Mouse (Mus musculus) heart, embryonic 11.5 days (tissue): ENCODE data around the gene Ppp1r9a. TPM values are rescaled to one million over a fixed set of nuclear protein-coding genes. Genes with fewer than 3 reads are reported as not detected.

ENCODE experiments used
- ATAC-seq: fragments of 200-750 bp; cut with Nextera tagmentation; replicated peaks from 2 replicates; pipeline ENCODE4 v1.8.0; 2017; ENCODE audit warnings: moderate library complexity; ENCODE audit not compliant: insufficient number of reproducible peaks, low FRiP score, low TSS enrichment
- H3K27ac ChIP-seq: fragments of 300-500 bp; sonication (generic); 2 replicates; pipeline ENCODE4 v1.5.1; 2014; ENCODE audit warnings: mild to moderate bottlenecking, low read depth, low read length
- H3K27me3 ChIP-seq: fragments of 300-500 bp; sonication (generic); 2 replicates; pipeline ENCODE4 v1.6.1; 2014; ENCODE audit warnings: mild to moderate bottlenecking, low read length, mixed read lengths; ENCODE audit not compliant: control insufficient read depth, insufficient read depth
- H3K36me3 ChIP-seq: fragments of 300-500 bp; sonication (generic); 2 replicates; pipeline ENCODE4 v1.6.1; 2014; ENCODE audit warnings: mild to moderate bottlenecking, low read length, moderate library complexity, mixed read lengths; ENCODE audit not compliant: control insufficient read depth, insufficient read depth
- H3K4me1 ChIP-seq: fragments of 300-500 bp; sonication (generic); 2 replicates; pipeline ENCODE4 v1.6.1; 2014; ENCODE audit warnings: low read length; ENCODE audit not compliant: control insufficient read depth, insufficient read depth
- H3K4me2 ChIP-seq: fragments of 300-500 bp; sonication (generic); 2 replicates; pipeline ENCODE4 v1.6.1; 2014; ENCODE audit warnings: mild to moderate bottlenecking, moderate library complexity
- H3K4me3 ChIP-seq: fragments of 300-500 bp; sonication (generic); 2 replicates; pipeline ENCODE4 v1.5.1; 2014; ENCODE audit warnings: low read depth, low read length
- H3K9ac ChIP-seq: fragments of 300-500 bp; sonication (generic); 2 replicates; pipeline ENCODE4 v1.6.1; 2014; ENCODE audit warnings: mild to moderate bottlenecking, low read depth, low read length, moderate library complexity
- H3K9me3 ChIP-seq: fragments of 300-500 bp; sonication (generic); replicated peaks from 2 replicates; pipeline ENCODE4 v1.6.1; 2016; ENCODE audit warnings: low read length; ENCODE audit not compliant: control insufficient read depth
- WGBS: fragments of 180-500 bp; shearing (Covaris S2); extraction: QIAGEN DNeasy Blood & Tissue Kit; methylation state at CpG from one replicate; pipeline ENCODE4 v1.1.7; 2014; ENCODE audit not compliant: insufficient replicate concordance; 5-methylcytosine and 5-hydroxymethylcytosine counted together
- polyA plus RNA-seq: library from polyadenylated mRNA; unstranded; fragments of >200 nt; fragmentation: Nextera tagmentation; extraction: Ambion mirVana; gene quantifications from 2 replicates; pipeline ENCODE4 v1.2.1, GENCODE M21; 2014

The Ppp1r9a gene
- polyA plus RNA-seq, 1 experiment from 2014 or later: 25.0 TPM

GRCm38 (mm10) chr6:5113734-5114133 is 211.0 kb downstream of the Ppp1r9a start:
- Histone ChIP-seq H3K4me2 (no peak overlapping the region), H3K4me1 (peaks cover 7% of the 10 kb centered on the region), H3K9me3 (no peaks in the 10 kb centered on the region), H3K4me3 (no peak overlapping the region), H3K9ac (no peak overlapping the region), H3K27ac (no peak overlapping the region), H3K36me3 (peaks cover 6% of the 10 kb centered on the region), H3K27me3 (no peaks in the 10 kb centered on the region)
- 53% methylated on average over 5 of the region's 5 CpGs for WGBS
- ATAC-seq: no peak

GRCm38 (mm10) chr6:5114857-5115256 is 212.1 kb downstream of the Ppp1r9a start:
- ATAC-seq: no peak
- H3K4me3 ChIP-seq: no peak overlapping the region
- 89% methylated on average over 7 of the region's 7 CpGs for WGBS
- peaks cover 3% of the 10 kb centered on the region; the same call in 1 of the 2 replicates for H3K4me1 ChIP-seq
- H3K27me3 ChIP-seq: no peaks in the 10 kb centered on the region
- H3K9ac ChIP-seq: no peak overlapping the region
- H3K27ac ChIP-seq: no peak overlapping the region
- no peaks in the 10 kb centered on the region for H3K9me3 ChIP-seq
- H3K36me3 ChIP-seq: peaks cover 6% of the 10 kb centered on the region
- H3K4me2 ChIP-seq: no peak overlapping the region

- Histone ChIP-seq H3K9me3 (no peaks in the 10 kb centered on the region), H3K36me3 (no peaks in the 10 kb centered on the region)
Measured at GRCm38 (mm10) chr6:5119181-5119910, 216.6 kb downstream of the Ppp1r9a start.

GRCm38 (mm10) chr6:5120229-5120628 is 217.5 kb downstream of the Ppp1r9a start:
- ATAC-seq: no peak
- no peak overlapping the region for H3K4me3 ChIP-seq
- H3K36me3 ChIP-seq: no peaks in the 10 kb centered on the region
- H3K27ac ChIP-seq: no peak overlapping the region
- no peaks in the 10 kb centered on the region for H3K27me3 ChIP-seq
- H3K9me3 ChIP-seq: no peaks in the 10 kb centered on the region
- H3K4me2 ChIP-seq: no peak overlapping the region
- H3K9ac ChIP-seq: no peak overlapping the region
- no peaks in the 10 kb centered on the region for H3K4me1 ChIP-seq
- WGBS: 57% methylated on average over 3 of the region's 3 CpGs

More at GRCm38 (mm10) chr6:5119181-5119910, 216.6 kb downstream of the Ppp1r9a start:
- H3K4me1 ChIP-seq: no peaks in the 10 kb centered on the region
- 84% methylated on average over 15 of the region's 15 CpGs for WGBS
- H3K27me3 ChIP-seq: no peaks in the 10 kb centered on the region
- H3K9ac ChIP-seq: no peak overlapping the region
- H3K4me3 ChIP-seq: no peak overlapping the region
- H3K4me2 ChIP-seq: no peak overlapping the region
- H3K27ac ChIP-seq: no peak overlapping the region
- no peak for ATAC-seq

- 85% methylated on average over 14 of the region's 14 CpGs for WGBS
- H3K36me3 ChIP-seq: no peaks in the 10 kb centered on the region
- no peak overlapping the region for H3K27ac ChIP-seq
- no peaks in the 10 kb centered on the region for H3K4me1 ChIP-seq
- no peak overlapping the region for H3K9ac ChIP-seq
- H3K27me3 ChIP-seq: no peaks in the 10 kb centered on the region
- H3K9me3 ChIP-seq: no peaks in the 10 kb centered on the region
- no peak for ATAC-seq
- no peak overlapping the region for H3K4me3 ChIP-seq
- no peak overlapping the region for H3K4me2 ChIP-seq
Measured at GRCm38 (mm10) chr6:5129364-5130093, 226.8 kb downstream of the Ppp1r9a start.

GRCm38 (mm10) chr6:5134986-5135385 is 232.3 kb downstream of the Ppp1r9a start:
- no peak for ATAC-seq
- H3K27ac ChIP-seq: no peak overlapping the region
- 66% methylated on average over 6 of the region's 6 CpGs for WGBS
- no peaks in the 10 kb centered on the region for H3K36me3 ChIP-seq
- H3K4me1 ChIP-seq: no peaks in the 10 kb centered on the region
- no peaks in the 10 kb centered on the region for H3K9me3 ChIP-seq
- no peak overlapping the region for H3K4me3 ChIP-seq
- no peak overlapping the region for H3K9ac ChIP-seq
- no peaks in the 10 kb centered on the region for H3K27me3 ChIP-seq
- H3K4me2 ChIP-seq: no peak overlapping the region

GRCm38 (mm10) chr6:5136046-5136445 is 233.3 kb downstream of the Ppp1r9a start:
- 80% methylated on average over 6 of the region's 6 CpGs for WGBS
- no peaks in the 10 kb centered on the region for H3K36me3 ChIP-seq

GRCm38 (mm10) chr6:5138875-5139631 is 236.3 kb downstream of the Ppp1r9a start:
- Histone ChIP-seq H3K36me3 (no peaks in the 10 kb centered on the region), H3K4me3 (no peak overlapping the region), H3K4me1 (no peaks in the 10 kb centered on the region), H3K9me3 (no peaks in the 10 kb centered on the region), H3K9ac (no peak overlapping the region), H3K27me3 (no peaks in the 10 kb centered on the region), H3K4me2 (no peak overlapping the region), H3K27ac (no peak overlapping the region)
- no peak for ATAC-seq
- WGBS: 88% methylated on average over 12 of the region's 12 CpGs

More at GRCm38 (mm10) chr6:5136046-5136445, 233.3 kb downstream of the Ppp1r9a start:
- no peaks in the 10 kb centered on the region for H3K9me3 ChIP-seq
- no peak for ATAC-seq
- no peaks in the 10 kb centered on the region for H3K27me3 ChIP-seq
- no peak overlapping the region for H3K4me2 ChIP-seq
- no peak overlapping the region for H3K9ac ChIP-seq
- H3K4me3 ChIP-seq: no peak overlapping the region
- no peaks in the 10 kb centered on the region for H3K4me1 ChIP-seq
- no peak overlapping the region for H3K27ac ChIP-seq
